Mouse (Mus musculus) fat pad, adult 2 months (tissue): ENCODE results near the gene Babam2.

Source experiments
- DNase-seq: peaks from one replicate; pipeline ENCODE4 v3.0.0-alpha.2; 2011; ENCODE audit warnings: low read depth, low spot score; ENCODE audit errors: extremely low read depth

Babam2 gene

GRCm38 (mm10) chr5:32034475-32035054 lies 337.1 kb downstream of the Babam2 start:
- DNase-seq, result no peak

DNA sequence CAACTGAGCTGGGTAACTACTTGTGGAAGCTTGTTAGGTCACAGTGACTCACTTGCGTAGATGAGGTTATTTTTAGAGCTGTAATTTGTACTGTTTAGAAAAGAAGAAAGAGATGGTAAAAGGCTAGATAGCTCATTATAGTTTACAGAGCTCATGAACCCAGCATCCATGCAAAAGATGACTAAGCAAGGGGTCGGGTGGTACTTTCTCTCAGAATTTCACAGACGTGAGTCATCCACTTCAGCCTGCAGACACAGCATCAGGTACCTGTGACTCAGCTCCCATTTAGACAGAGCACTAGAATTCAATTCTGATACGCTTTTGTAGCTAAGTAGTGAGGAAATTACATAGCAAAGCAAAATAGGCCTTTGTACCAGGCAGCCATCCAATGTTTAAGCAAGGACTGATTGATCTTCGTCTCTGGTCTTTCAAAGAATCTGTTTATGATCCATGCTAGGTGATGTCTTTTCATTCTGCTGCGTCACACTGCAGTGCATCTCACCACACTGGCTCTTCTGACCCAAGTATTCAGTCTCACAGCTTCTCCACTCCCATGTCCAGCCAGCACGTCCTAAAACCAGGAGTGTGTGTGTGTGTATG lies 338.3 kb downstream of the Babam2 start:
- DNase-seq, result no peak

DNA sequence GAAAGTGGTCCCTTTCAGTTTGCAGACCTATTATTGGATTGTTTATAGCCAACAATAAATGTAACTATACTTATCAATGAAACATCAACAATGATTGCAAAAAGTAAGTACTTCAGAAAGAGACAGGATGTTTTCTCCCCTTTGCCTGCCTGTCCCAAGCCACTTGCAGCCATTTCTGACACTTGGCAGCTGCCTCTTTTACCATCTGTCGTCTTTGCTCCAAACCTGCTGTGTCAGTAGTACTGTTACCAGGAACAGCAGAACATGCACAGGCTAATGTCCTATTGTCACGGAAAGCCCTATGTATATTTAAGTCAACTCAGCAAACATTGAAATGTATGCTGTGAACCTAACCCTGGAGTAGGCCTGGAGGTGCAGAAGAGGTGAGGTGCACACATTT lies 339.4 kb downstream of the Babam2 start:
- no peak for DNase-seq

DNA sequence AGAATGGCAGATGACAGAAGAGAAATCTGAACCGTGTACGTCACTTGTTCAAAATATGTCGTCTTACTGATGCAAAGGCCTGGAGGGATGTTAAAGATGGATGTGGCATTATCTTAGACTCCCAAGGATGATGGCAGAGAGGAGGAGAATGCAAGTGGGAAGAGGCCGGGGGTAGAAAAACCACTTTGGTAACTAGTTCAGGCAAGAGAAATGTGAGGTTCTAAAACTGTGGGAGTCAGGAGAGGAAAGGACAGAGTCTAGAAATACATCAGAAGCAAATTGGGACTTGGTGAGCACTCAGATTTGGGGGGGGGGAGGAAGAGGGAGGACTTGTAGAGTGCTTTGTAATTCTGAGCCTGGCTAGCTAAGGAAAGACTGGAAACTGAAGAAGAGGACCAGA lies 340.1 kb downstream of the Babam2 start:
- no peak for DNase-seq

DNA sequence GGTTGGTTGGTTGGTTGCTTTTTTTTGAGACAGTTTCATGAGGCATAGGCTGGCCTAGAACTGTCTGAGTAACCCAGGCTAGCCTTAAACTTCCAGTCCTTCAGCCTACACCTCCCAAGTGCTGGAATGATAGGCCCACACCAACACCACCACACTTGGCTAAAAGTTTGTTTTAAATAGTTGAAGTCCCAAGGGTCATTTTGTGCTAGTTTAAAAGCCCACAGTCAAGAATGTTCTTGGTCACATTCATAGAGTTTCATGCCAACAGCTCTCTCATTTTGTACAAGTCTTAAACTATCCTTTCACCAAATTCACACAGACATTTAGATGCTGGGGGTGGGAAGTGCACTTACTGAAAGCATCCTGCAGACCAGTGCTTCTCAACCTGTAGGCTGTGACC lies 341.5 kb downstream of the Babam2 start:
- no peak for DNase-seq

- DNase-seq, result no peak
These were observed 342.0 kb downstream of the Babam2 start for GRCm38 (mm10) chr5:32039511-32039910.

- DNase-seq, result peak; percentile 63
These were observed 345.7 kb downstream of the Babam2 start for GRCm38 (mm10) chr5:32043153-32043552.

GRCm38 (mm10) chr5:32043996-32044395 lies 346.5 kb downstream of the Babam2 start:
- no peak for DNase-seq

GRCm38 (mm10) chr5:32051899-32052298 lies 354.4 kb downstream of the Babam2 start:
- no peak for DNase-seq

- DNase-seq, result no peak
These were observed 355.0 kb downstream of the Babam2 start for GRCm38 (mm10) chr5:32052467-32052866.

- DNase-seq, result no peak
These were observed 356.0 kb downstream of the Babam2 start for GRCm38 (mm10) chr5:32053476-32053875.

DNA sequence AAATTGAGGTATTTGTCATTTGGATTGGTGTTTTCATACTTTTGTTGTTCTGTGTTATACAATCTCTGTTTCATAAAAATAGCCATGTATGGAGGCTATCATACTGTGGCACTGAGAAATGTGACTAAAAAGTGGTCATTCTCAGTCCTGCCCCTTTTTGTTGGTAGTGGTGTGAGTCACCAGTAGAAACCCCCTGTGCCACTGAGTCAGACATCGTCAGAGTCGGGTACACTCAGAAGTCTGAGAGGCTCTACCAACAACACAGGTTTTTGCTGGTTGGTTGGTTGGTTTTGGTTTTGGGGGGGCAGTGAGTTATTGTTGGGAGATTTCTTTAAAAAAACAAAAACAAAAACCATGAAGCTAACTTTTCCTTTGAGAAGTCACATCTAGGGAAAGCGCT lies 358.2 kb downstream of the Babam2 start:
- DNase-seq, result no peak

DNA sequence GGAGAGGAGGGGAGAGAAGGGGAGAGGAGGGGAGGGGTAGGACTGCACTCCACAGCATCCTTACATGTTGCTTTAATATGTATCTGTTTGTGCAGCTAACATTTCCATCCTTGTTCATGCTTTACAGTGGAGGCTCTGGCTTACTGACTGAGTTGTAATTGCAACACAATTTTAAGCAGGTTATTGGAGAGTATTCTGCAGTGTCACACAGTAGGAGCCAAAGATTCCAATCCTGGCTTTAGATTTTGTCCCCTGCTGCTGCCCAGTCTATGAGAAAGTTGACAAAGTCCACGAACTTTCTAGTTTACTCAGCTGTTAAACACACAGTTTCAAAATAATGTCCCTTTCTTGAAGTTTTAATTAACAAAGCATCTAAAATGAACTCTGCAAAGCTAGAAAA lies 358.6 kb downstream of the Babam2 start:
- no peak for DNase-seq

DNA sequence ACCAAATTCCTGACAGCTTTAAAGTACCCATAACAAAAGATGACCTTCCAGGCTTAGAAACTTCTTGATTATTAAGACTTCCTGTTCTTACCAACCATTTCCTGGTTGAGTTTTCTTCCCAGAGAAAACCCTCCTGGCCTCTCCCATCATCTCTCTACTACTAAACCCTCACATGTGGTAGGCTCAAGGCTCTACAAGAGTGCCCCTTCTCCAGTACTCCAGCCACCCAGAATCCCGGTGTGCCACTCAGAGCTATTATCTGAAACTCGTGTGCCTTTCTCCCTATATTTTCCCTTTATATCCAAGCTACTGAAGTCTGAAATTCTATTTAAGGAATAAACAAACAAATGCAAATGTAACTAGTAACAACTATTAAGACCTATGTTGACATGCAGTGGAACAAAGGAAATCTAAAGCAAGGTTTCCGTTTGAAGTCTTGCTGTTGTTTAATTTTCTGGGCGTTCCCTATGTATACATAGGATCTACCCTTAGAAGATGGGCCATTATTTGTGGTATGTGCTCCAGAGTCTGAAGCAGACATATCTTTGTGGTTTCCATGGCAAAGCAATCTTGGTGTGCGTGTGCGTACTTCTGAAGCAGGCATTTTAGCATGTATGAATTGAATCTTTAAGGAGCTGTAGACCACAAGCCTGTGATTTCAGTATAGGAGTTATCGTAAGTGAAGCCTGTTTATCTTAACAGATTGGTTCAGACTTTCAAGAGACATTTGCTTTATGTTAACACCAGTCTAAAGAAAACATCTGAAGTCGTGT lies 361.2 kb downstream of the Babam2 start:
- DNase-seq, result no peak

GRCm38 (mm10) chr5:32059254-32059796 lies 361.8 kb downstream of the Babam2 start:
- no peak for DNase-seq

GRCm38 (mm10) chr5:32060485-32060884 lies 363.0 kb downstream of the Babam2 start:
- DNase-seq, result no peak

DNA sequence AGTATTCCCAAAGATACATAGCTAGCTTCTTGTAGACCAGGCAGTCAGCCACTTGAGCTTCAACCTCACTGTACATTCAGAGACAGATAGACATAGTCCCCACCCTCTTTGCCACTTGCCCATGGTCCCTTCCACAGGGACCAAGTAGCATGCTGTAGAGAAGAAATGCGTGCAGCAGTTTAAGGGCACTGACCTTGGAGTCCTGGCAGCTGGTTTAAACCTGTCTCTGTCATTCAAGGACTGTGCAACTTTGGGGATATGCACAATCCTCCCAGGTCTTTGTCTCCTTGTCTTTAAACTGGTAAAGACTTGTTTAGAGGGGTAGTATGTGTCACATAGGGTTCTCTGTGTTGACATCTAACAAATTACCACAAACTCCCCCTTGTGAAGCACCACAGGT lies 364.4 kb downstream of the Babam2 start:
- DNase-seq, result no peak

- DNase-seq, result no peak
These were observed 367.0 kb downstream of the Babam2 start for GRCm38 (mm10) chr5:32064341-32065105.

- DNase-seq, result no peak
These were observed 368.7 kb downstream of the Babam2 start for GRCm38 (mm10) chr5:32066015-32066734.

- DNase-seq, result no peak
These were observed 369.4 kb downstream of the Babam2 start for GRCm38 (mm10) chr5:32066839-32067238.

DNA sequence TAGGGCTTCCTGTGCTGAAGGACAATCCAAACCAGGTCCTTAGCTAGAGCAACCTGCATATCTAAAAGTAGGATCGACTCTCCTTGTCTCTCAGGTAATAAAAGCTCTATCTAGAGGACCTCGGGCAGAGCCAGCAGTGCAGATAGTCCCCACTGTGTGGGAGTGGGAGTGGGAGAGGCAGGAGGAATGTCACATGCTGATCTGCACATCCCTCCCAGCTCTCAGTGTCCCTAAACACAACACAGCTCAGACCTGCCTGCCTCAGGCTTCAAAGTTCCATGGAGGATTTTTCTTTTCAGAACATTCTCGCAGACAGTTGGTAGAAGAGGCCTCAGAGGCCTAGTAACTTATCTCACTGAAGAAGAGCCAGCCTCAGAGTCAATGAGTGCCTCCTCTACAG lies 371.1 kb downstream of the Babam2 start:
- DNase-seq, result no peak
